Mouse (Mus musculus): Measurements from ENCODE around the gene Gm11037.
A peak's percentile ranks its signal among the peaks of the same experiment; 100 is the strongest.

The Gm11037 gene

DNA sequence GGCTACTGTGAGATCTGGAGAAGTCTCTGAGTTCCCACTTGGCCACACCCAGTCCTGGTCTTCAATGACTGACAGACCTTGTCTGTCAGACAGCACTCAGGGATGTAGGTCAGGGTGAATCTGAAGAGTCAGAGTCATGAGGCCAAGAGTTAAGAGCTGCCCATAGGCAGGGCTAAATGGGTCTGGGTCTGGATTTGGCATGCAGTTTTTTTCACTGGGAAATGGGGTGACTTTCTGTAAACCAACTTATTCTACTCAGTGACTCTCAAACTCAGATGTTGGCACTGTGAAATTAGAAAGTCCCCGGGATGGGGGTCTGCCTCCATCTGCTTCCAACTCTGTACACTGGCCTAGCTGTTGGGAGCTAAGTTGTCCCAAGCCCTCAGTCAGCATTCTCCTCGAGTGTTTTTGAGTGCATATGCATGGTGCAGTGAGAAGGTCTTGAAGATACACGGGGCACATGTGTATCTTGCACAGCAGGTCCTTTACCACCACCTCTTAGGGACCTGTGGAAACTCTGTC is 4.6 kb upstream of the Gm11037 start:
- no peak for DNase-seq (ENCODE audit: low read depth in 1 of 2, low spot score in 2 of 2)

- no peak for DNase-seq (ENCODE audit: low read depth in 1 of 2, low spot score in 2 of 2)
Measured at GRCm38 (mm10) chr2:131129836-131130235, 3.5 kb upstream of the Gm11037 start.

- DNase-seq (ENCODE audit: low read depth in 1 of 2, low spot score in 2 of 2) = no peak
Measured at GRCm38 (mm10) chr2:131130849-131131248, 2.4 kb upstream of the Gm11037 start.

DNA sequence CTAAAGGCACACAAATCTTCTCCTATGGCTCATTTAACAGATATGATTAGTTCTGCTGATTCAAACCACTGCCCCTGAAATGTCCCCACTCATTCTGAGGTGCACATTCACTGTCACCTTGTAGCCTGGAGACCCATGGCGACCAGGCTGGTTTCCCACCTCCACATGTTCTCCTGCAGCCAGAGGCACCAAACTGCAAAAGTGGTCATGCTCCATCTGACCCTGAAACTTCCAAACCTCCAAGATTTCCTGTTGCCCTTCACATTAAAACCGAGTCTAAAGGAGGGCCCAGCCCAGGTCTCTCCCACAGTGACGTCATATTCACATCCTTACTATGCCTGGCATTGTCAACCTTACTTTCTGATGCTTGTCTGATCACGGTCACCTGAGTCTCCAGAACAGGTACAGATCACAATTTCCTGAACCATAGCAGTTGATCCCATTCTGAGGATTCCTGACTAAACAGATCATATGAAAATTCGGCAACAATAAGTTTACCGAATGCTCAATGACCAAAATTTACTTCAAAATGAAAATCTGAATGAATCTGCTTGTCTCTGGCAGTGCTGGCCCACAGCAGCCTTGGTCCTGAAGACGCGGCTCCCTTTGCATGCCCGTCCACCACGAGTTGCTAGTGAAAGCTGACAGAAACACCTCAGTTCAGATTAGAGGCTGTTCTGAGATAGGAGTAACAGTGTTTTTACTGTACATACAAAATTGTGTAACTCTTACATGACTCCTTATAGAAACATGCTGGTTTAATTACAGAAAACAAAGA is 997 bp upstream of the Gm11037 start:
- DNase-seq (ENCODE audit: low read depth in 1 of 2, low spot score in 2 of 2) = no peak

DNA sequence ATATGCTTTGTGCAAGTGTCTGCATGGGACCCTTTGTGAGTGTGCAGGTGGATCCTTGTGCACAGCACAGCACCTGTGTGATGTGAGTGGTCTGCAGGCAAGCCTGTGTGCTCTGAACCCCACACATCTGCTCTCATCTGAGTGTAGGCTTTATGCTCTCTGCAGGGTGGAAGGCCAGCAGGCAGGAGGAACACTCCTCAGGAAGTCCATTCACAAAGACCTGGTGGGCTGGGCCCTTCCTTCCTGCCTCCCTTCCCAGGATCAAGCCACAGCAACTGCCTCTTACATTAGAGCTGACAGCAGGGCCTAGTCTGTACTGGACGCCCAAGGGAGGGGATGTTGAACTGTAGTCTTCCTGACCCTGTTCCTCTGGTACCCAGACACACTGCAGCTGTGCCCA is 1.1 kb downstream of the Gm11037 start:
- no peak for DNase-seq (ENCODE audit: low read depth in 1 of 2, low spot score in 2 of 2)

DNA sequence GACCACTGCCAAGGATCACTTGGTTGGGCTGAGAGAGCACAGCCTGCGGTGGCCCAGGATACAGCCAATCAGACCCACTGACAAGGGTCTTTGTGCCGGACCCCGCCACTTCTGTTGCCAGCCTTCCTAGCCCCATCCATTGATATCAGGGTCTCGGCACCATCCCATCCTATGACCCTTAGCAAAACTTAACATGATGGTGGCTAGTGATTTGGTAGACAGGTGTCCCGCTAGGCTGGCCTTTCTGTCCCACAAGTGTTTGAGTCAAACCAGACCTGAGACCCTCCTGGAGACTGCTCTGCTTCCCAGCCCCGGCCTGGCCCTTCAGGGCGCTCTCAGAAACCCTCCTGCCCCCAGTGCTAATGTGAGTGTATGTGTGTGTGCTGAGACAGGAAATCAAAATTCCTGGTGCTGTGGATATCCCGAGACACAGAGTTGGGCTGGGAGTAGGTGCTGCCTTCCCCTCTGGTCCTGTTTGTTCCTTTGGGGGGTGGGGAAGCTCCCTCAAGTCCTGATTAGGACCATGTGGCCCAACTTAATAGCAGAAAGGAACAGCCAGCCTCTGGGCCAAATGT is 1.6 kb downstream of the Gm11037 start:
- DNase-seq (ENCODE audit: low read depth in 1 of 2, low spot score in 2 of 2) = no peak

GRCm38 (mm10) chr2:131135521-131136139 is 2.3 kb downstream of the Gm11037 start:
- DNase-seq (ENCODE audit: low read depth in 1 of 2, low spot score in 2 of 2) = no peak

DNA sequence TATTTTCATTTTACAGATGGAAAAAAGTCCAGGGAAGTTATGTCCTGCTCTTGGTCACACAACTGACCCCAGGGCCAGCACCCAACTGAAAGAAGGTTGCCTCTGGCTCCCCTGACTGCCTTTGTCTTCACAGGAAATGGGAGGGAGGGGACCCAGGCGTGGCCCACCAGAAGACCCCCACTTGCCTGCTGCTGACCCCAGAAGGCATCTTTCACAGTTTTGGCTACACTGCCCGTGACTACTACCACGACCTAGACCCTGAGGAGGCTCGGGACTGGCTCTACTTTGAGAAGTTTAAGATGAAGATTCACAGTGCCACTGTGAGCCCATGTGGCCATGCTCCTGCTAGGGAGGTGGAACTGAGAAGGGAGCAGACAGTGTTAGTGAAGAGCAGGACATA is 5.0 kb downstream of the Gm11037 start:
- DNase-seq (ENCODE audit: low read depth in 1 of 2, low spot score in 2 of 2) = no peak

GRCm38 (mm10) chr2:131138760-131139159 is 5.5 kb downstream of the Gm11037 start:
- no peak for DNase-seq (ENCODE audit: low read depth in 1 of 2, low spot score in 2 of 2)

DNA sequence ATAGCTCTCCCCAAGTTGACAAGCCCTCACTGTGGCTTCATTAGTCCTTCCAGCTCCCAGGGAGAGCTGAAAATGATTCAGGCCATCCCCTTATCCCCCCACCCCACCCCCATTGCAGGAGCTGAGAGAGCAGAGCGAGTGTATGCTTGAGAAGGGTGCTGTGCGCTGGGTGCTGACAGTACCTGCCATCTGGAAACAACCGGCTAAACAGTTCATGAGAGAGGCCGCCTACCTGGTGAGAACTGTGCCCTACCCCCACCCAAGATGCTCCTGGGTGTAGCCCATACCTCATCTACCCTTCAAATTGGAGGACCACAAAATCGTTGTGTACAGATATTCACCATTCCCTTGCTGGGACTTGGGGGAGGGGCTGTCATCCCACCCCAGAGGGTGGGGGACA is 6.0 kb downstream of the Gm11037 start:
- DNase-seq (ENCODE audit: low read depth in 1 of 2, low spot score in 2 of 2) = no peak

DNA sequence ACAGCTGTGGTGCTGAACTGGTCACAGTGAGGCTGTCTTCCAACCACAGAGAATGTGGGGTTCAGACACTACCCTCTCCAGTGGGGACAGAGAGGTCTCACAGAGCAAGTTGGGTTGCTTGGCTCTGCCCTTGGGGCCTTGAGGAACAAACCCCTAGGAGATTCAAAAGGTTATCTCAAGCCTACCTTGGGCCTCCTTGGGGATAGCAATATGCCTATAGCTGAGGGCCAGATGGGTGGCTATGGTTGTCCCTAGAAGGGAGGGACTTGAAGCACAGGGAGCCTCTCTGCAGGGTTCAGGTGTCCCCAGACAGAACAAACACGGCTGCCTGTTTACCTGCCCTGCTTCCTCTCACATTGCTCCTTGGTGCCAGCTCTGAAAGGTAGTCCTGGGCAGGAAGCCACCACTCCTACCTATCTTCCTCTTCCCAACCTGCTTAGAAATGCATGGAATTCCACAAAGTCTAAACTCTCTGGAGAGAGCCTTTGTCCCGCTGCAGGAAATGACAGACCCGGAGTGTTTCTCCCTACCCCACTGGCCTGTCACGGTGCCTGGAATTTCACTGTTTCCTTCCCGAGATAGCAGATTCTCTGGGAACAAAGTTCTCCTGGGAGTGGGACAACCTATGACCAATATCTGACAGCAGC is 6.7 kb downstream of the Gm11037 start:
- DNase-seq (ENCODE audit: low read depth in 1 of 2, low spot score in 2 of 2) = no peak

- no peak for DNase-seq (ENCODE audit: low read depth in 1 of 2, low spot score in 2 of 2)
Measured at GRCm38 (mm10) chr2:131140533-131140905, 7.2 kb downstream of the Gm11037 start.

DNA sequence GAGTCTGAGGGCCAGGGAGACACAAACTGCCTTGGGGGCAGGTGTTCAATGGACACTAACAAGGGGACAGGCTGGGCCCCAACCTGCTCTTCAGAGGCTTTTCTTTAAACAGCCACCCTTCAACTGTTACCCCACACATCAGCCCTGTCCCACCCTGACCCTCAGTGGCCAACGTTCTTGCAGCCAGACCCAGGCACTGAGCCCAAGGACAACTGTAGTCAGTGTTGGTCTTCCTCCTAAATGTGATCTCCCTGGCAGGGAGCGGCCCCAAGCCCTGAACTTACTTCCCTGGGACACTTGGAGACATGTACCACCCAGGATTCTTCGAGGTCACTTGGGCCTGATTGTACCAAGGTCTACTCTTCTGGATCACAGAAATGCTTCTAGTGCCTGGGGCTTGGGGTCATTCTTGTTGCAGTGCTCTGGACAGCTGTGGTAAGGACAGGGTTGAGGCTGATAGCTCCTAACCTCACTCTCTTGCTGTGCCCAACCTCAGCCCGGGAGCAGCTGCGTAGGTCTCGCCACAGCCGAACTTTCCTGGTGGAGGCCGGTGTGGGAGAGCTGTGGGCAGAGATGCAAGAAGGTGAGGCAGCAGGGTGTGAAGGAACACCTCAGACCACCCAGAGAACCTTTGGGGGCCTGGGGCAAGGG is 8.2 kb downstream of the Gm11037 start:
- no peak for DNase-seq (ENCODE audit: low read depth in 1 of 2, low spot score in 2 of 2)

GRCm38 (mm10) chr2:131142592-131142991 is 9.3 kb downstream of the Gm11037 start:
- peak; percentile 28 to 38 for DNase-seq (ENCODE audit: low read depth in 1 of 2, low spot score in 2 of 2)

DNA sequence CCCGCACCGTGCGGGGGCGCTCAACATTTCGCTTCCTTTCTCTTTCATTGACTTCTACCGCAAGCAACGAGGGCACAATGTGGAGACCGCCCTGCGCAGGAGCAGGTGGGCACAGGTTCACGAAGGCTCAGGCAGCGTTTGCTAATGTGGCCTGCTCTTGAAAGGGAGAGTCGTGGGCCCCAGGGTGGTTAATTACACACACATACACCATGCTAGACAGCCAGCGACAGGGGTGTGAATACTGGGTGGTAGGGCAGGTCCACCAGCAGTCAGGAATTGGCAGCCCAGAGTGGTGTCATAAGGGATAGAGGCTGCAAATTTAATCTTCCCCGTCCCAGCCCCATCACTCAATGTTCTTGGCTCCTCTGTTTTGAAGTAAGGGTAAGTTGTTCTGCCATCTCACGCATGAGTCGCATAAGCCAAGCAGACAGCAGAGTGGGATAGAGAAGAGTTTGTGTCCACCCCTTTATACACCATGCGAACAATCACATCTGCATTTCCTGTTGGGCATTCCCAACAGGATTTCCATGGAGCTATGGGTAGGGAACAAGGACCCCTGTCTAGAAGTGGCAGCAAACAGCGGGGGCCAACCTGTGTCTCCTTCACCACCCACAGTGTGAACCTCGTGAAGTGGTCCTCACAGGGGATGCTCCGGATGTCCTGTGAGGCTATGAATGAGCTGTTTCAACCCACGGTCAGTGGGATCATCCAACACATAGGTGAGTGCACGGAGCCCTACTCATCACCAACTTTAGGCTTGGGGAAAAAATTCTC is 9.9 kb downstream of the Gm11037 start:
- no peak for DNase-seq (ENCODE audit: low read depth in 1 of 2, low spot score in 2 of 2)

- DNase-seq (ENCODE audit: low read depth in 1 of 2, low spot score in 2 of 2) = no peak
Measured at GRCm38 (mm10) chr2:131145121-131145520, 11.8 kb downstream of the Gm11037 start.

GRCm38 (mm10) chr2:131145536-131145935 is 12.2 kb downstream of the Gm11037 start:
- DNase-seq (ENCODE audit: low read depth in 1 of 2, low spot score in 2 of 2) = no peak

DNA sequence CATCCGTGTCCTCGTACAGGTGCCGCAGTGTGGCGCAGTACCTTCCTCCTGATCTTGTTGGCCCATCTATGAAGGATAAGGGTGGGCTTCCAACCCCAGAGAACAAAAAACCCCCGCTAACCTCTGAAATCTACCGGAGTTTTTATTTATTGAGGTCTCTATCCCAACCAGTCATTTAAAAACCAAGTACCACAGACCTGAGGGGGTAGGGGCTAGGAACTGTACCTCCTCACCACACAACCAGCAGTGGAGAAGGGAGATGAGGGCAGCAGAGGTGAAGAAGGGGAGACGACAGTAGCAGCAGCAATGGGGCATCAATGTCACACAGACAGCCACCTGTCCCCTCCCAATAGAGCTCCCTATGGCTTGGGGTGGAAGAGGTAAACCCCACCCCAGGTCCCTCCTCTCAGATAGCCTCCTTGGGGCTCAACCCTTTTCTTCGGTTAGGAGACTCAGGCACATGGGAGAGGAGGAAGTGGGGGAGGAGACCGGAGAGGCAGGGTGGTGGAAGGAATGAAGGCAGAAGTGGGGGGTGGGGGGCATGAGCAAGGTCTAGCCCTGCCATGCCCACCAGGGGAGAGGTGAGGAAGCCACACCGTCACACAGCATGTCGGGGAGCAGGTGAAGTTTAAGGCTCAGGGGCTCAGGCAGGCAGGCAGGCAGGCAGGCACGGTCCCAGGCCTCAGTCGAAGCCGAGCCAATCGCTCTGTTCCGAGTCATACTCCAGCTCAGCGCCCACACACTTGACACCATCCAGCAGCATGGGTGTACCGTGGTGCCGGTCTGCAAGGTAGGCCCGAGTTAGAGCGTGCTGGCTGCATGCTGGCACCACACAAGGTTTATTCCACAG is 13.1 kb downstream of the Gm11037 start:
- no peak for DNase-seq (ENCODE audit: low read depth in 1 of 2, low spot score in 2 of 2)

GRCm38 (mm10) chr2:131147043-131147365 is 13.7 kb downstream of the Gm11037 start:
- DNase-seq (ENCODE audit: low read depth in 1 of 2, low spot score in 2 of 2) = no peak

Data from monocyte, adult 2 months (primary cell).